Mouse (Mus musculus) midbrain, embryonic 12.5 days (tissue): Measurements from ENCODE around the gene Med16. TPM values are rescaled to one million over a fixed set of nuclear protein-coding genes. Genes with fewer than 3 reads are reported as not detected.
A peak's percentile ranks its signal among the peaks of the same experiment; 100 is the strongest.

Experiments
- ATAC-seq: fragments of 200-750 bp; cut with Nextera tagmentation; 2 replicates; pipeline ENCODE4 v1.8.0; 2017; ENCODE audit warnings: low read depth, moderate TSS enrichment, moderate library complexity; ENCODE audit not compliant: low FRiP score
- H3K27ac ChIP-seq: fragments of 300-500 bp; sonication (generic); replicated peaks from 2 replicates; pipeline ENCODE4 v1.5.1; 2016; ENCODE audit warnings: mild to moderate bottlenecking
- H3K27me3 ChIP-seq: fragments of 300-500 bp; sonication (generic); 2 replicates; pipeline ENCODE4 v1.6.1; 2016; ENCODE audit warnings: mild to moderate bottlenecking
- H3K36me3 ChIP-seq: fragments of 300-500 bp; sonication (generic); 2 replicates; pipeline ENCODE4 v1.6.1; 2016
- H3K4me1 ChIP-seq: fragments of 300-500 bp; sonication (generic); 2 replicates; pipeline ENCODE4 v1.6.1; 2016
- H3K4me2 ChIP-seq: fragments of 300-500 bp; sonication (generic); replicated peaks from 2 replicates; pipeline ENCODE4 v1.6.1; 2016; ENCODE audit warnings: mild to moderate bottlenecking, moderate library complexity
- H3K4me3 ChIP-seq: fragments of 300-500 bp; sonication (generic); 2 replicates; pipeline ENCODE4 v1.5.1; 2016; ENCODE audit warnings: mild to moderate bottlenecking
- H3K9ac ChIP-seq: fragments of 300-500 bp; sonication (generic); replicated peaks from 2 replicates; pipeline ENCODE4 v1.6.1; 2016; ENCODE audit warnings: mild to moderate bottlenecking, moderate library complexity
- H3K9me3 ChIP-seq: fragments of 300-500 bp; sonication (generic); 2 replicates; pipeline ENCODE4 v1.6.1; 2016; ENCODE audit warnings: mild to moderate bottlenecking
- WGBS: fragments of 180-500 bp; shearing (Covaris S2); methylation state at CpG from one replicate; pipeline ENCODE4 v1.1.7; 2016; 5-methylcytosine and 5-hydroxymethylcytosine counted together
- polyA plus RNA-seq: library from polyadenylated mRNA; unstranded; fragments of >200 nt; fragmentation: Nextera tagmentation; extraction: Ambion mirVana; gene quantifications from 2 replicates; pipeline ENCODE4 v1.2.1, GENCODE M21; 2016

The Med16 gene
- polyA plus RNA-seq, 1 experiment from 2014 or later = 65.4 TPM

GRCm38 (mm10) chr10:79860079-79860911 lies 48.4 kb downstream of the Med16 start:
- Histone ChIP-seq H3K27ac (no peak overlapping the region; the same call in 1 of the 2 replicates), H3K27me3 (no peaks in the 10 kb centered on the region), H3K4me2 (no peak overlapping the region), H3K9me3 (no peaks in the 10 kb centered on the region), H3K36me3 (peaks cover 85% of the 10 kb centered on the region), H3K4me3 (no peak overlapping the region), H3K4me1 (peaks cover 37% of the 10 kb centered on the region), H3K9ac (no peak overlapping the region)
- whole genome bisulfite sequencing = 95% methylated on average over 26 of the region's 26 CpGs
- no peak for ATAC-seq

GRCm38 (mm10) chr10:79859116-79859515 lies 49.6 kb downstream of the Med16 start:
- ATAC-seq = no peak
- H3K9ac ChIP-seq = no peak overlapping the region
- H3K4me1 ChIP-seq = peaks cover 36% of the 10 kb centered on the region
- WGBS = 92% methylated on average over 11 of the region's 11 CpGs
- no peak overlapping the region for H3K4me3 ChIP-seq
- H3K36me3 ChIP-seq = peaks cover 73% of the 10 kb centered on the region
- H3K4me2 ChIP-seq = no peak overlapping the region
- H3K9me3 ChIP-seq = no peaks in the 10 kb centered on the region
- H3K27me3 ChIP-seq = no peaks in the 10 kb centered on the region
- H3K27ac ChIP-seq = no peak overlapping the region

GRCm38 (mm10) chr10:79858416-79859074 lies 50.2 kb downstream of the Med16 start:
- peak overlapping the region; percentile 3; the same call in 1 of the 2 replicates for H3K4me3 ChIP-seq
- peaks cover 68% of the 10 kb centered on the region for H3K36me3 ChIP-seq

GRCm38 (mm10) chr10:79857894-79858293 lies 50.8 kb downstream of the Med16 start:
- peak overlapping the region; percentile 99 for H3K4me3 ChIP-seq

More at GRCm38 (mm10) chr10:79858416-79859074, 50.2 kb downstream of the Med16 start:
- Histone ChIP-seq H3K27ac (peak overlapping the region; percentile 46; the same call in 1 of the 2 replicates), H3K9me3 (no peaks in the 10 kb centered on the region), H3K9ac (peak overlapping the region; percentile 98; the same call in 1 of the 2 replicates), H3K27me3 (no peaks in the 10 kb centered on the region), H3K4me2 (peak overlapping the region; percentile 100), H3K4me1 (peaks cover 36% of the 10 kb centered on the region)
- WGBS = 66% methylated on average over 17 of the region's 17 CpGs
- ATAC-seq = no peak

GRCm38 (mm10) chr10:79857452-79857811 lies 51.3 kb downstream of the Med16 start:
- Histone ChIP-seq H3K4me3 (peak overlapping the region; percentile 99), H3K36me3 (peaks cover 57% of the 10 kb centered on the region), H3K27me3 (no peaks in the 10 kb centered on the region), H3K27ac (peak overlapping the region; percentile 56), H3K9me3 (no peaks in the 10 kb centered on the region), H3K9ac (peak overlapping the region; percentile 98), H3K4me2 (peak overlapping the region; percentile 100), H3K4me1 (peaks cover 45% of the 10 kb centered on the region)
- WGBS = 50% methylated on average over 4 of the region's 4 CpGs
- ATAC-seq = no peak

More at GRCm38 (mm10) chr10:79857894-79858293, 50.8 kb downstream of the Med16 start:
- ATAC-seq = no peak
- H3K4me2 ChIP-seq = peak overlapping the region; percentile 100
- no peaks in the 10 kb centered on the region for H3K27me3 ChIP-seq
- peaks cover 41% of the 10 kb centered on the region for H3K4me1 ChIP-seq
- H3K9me3 ChIP-seq = no peaks in the 10 kb centered on the region
- peak overlapping the region; percentile 46 for H3K27ac ChIP-seq
- H3K36me3 ChIP-seq = peaks cover 62% of the 10 kb centered on the region
- H3K9ac ChIP-seq = peak overlapping the region; percentile 98; the same call in 1 of the 2 replicates
- 88% methylated on average over 2 of the region's 2 CpGs for WGBS

GRCm38 (mm10) chr10:79856704-79857451 lies 51.8 kb downstream of the Med16 start:
- Histone ChIP-seq H3K27me3 (no peaks in the 10 kb centered on the region), H3K27ac (peak overlapping the region; percentile 56), H3K9ac (peak overlapping the region; percentile 98), H3K4me3 (peak overlapping the region; percentile 99), H3K36me3 (peaks cover 52% of the 10 kb centered on the region), H3K4me2 (peak overlapping the region; percentile 100), H3K4me1 (peaks cover 51% of the 10 kb centered on the region), H3K9me3 (no peaks in the 10 kb centered on the region)
- ATAC-seq = no peak
- 70% methylated on average over 7 of the region's 7 CpGs for WGBS

- peak overlapping the region; percentile 56; the same call in 1 of the 2 replicates for H3K27ac ChIP-seq
- peak overlapping the region; percentile 98 for H3K9ac ChIP-seq
- peaks cover 46% of the 10 kb centered on the region for H3K36me3 ChIP-seq
- H3K27me3 ChIP-seq = no peaks in the 10 kb centered on the region
- ATAC-seq = no peak
- H3K4me3 ChIP-seq = peak overlapping the region; percentile 99
- peak overlapping the region; percentile 100 for H3K4me2 ChIP-seq
- peaks cover 57% of the 10 kb centered on the region for H3K4me1 ChIP-seq
- 53% methylated on average over 6 of the region's 6 CpGs for WGBS
- no peaks in the 10 kb centered on the region for H3K9me3 ChIP-seq
Measured at GRCm38 (mm10) chr10:79856280-79856679, 52.4 kb downstream of the Med16 start.

GRCm38 (mm10) chr10:79855558-79856184 lies 53.1 kb downstream of the Med16 start:
- peak overlapping the region; percentile 100 for H3K27ac ChIP-seq
- no peak for ATAC-seq
- H3K9me3 ChIP-seq = no peaks in the 10 kb centered on the region
- no peaks in the 10 kb centered on the region for H3K27me3 ChIP-seq
- H3K4me2 ChIP-seq = peak overlapping the region; percentile 100
- peak overlapping the region; percentile 98 for H3K9ac ChIP-seq
- H3K4me3 ChIP-seq = peak overlapping the region; percentile 99
- H3K4me1 ChIP-seq = peaks cover 61% of the 10 kb centered on the region
- H3K36me3 ChIP-seq = peaks cover 40% of the 10 kb centered on the region
- WGBS = 6% methylated on average over 10 of the region's 10 CpGs

- peak overlapping the region; percentile 100 for H3K4me2 ChIP-seq
- under 1% methylated on average over 82 of the region's 83 CpGs for WGBS
- H3K9ac ChIP-seq = peak overlapping the region; percentile 98
- peaks cover 33% of the 10 kb centered on the region for H3K36me3 ChIP-seq
- H3K9me3 ChIP-seq = no peaks in the 10 kb centered on the region
- peak overlapping the region; percentile 99 for H3K4me3 ChIP-seq
- H3K4me1 ChIP-seq = peaks cover 61% of the 10 kb centered on the region
- peak; percentile 35 for ATAC-seq
- H3K27ac ChIP-seq = peak overlapping the region; percentile 100
- H3K27me3 ChIP-seq = no peaks in the 10 kb centered on the region
Measured at GRCm38 (mm10) chr10:79854801-79855541, 53.8 kb downstream of the Med16 start.

- Histone ChIP-seq H3K9me3 (no peaks in the 10 kb centered on the region), H3K4me2 (peak within 1 kb of the TSS; percentile 100), H3K4me3 (peak within 1 kb of the TSS; percentile 99), H3K36me3 (peaks cover 24% of the 10 kb centered on the region), H3K27me3 (no peaks in the 10 kb centered on the region), H3K4me1 (peaks cover 61% of the 10 kb centered on the region), H3K9ac (peak within 1 kb of the TSS; percentile 98), H3K27ac (peak within 1 kb of the TSS; percentile 100)
- peak; percentile 92 for ATAC-seq
- WGBS = 0% methylated on average over 73 of the region's 75 CpGs
Measured at GRCm38 (mm10) chr10:79853860-79854795, 54.6 kb downstream of the Med16 start, which contains the start of gene Ptbp1. TSS of gene Ptbp1 (plus strand) at chr10:79854427.
